Mouse (Mus musculus) yolk sac, embryonic 10.5 days (tissue): ENCODE results near the gene Pcsk2.

Experiments
- DNase-seq: peaks from one replicate; pipeline ENCODE4 v3.0.0-alpha.2; 2017; ENCODE audit warnings: low spot score

The Pcsk2 gene

GRCm38 (mm10) chr2:143545758-143546246 lies at the start of gene Pcsk2:
Gene Pcsk2, plus strand, starts transcription at chr2:143546156.
- DNase-seq, result peak; percentile 36

GRCm38 (mm10) chr2:143500845-143501244 lies 45.1 kb upstream of the Pcsk2 start:
- no peak for DNase-seq

GRCm38 (mm10) chr2:143501760-143502159 lies 44.2 kb upstream of the Pcsk2 start:
- DNase-seq, result no peak

GRCm38 (mm10) chr2:143502203-143502602 lies 43.8 kb upstream of the Pcsk2 start:
- DNase-seq, result no peak

GRCm38 (mm10) chr2:143536485-143536884 lies 9.5 kb upstream of the Pcsk2 start:
- peak; percentile 45 for DNase-seq

GRCm38 (mm10) chr2:143545299-143545751 lies 631 bp upstream of the Pcsk2 start:
- DNase-seq, result no peak

- peak; percentile 24 for DNase-seq
These were observed 656 bp downstream of the Pcsk2 start for GRCm38 (mm10) chr2:143546412-143547211.

GRCm38 (mm10) chr2:143547251-143548090 lies 1.5 kb downstream of the Pcsk2 start:
- DNase-seq, result no peak

GRCm38 (mm10) chr2:143560384-143560783 lies 14.4 kb downstream of the Pcsk2 start:
- no peak for DNase-seq

GRCm38 (mm10) chr2:143565062-143565461 lies 19.1 kb downstream of the Pcsk2 start:
- no peak for DNase-seq

- DNase-seq, result no peak
These were observed 20.0 kb downstream of the Pcsk2 start for GRCm38 (mm10) chr2:143565961-143566360.

- DNase-seq, result no peak
These were observed 39.4 kb downstream of the Pcsk2 start for GRCm38 (mm10) chr2:143585341-143585740.

- no peak for DNase-seq
These were observed 44.4 kb downstream of the Pcsk2 start for GRCm38 (mm10) chr2:143590398-143590797.

- no peak for DNase-seq
These were observed 57.1 kb downstream of the Pcsk2 start for GRCm38 (mm10) chr2:143603071-143603470.

- DNase-seq, result no peak
These were observed 58.0 kb downstream of the Pcsk2 start for GRCm38 (mm10) chr2:143603871-143604512.

- DNase-seq, result no peak
These were observed 64.7 kb downstream of the Pcsk2 start for GRCm38 (mm10) chr2:143610355-143611331.

- no peak for DNase-seq
These were observed 67.5 kb downstream of the Pcsk2 start for GRCm38 (mm10) chr2:143613466-143613865.

GRCm38 (mm10) chr2:143614775-143615174 lies 68.8 kb downstream of the Pcsk2 start:
- no peak for DNase-seq

GRCm38 (mm10) chr2:143620916-143621315 lies 75.0 kb downstream of the Pcsk2 start:
- no peak for DNase-seq

GRCm38 (mm10) chr2:143623916-143624315 lies 78.0 kb downstream of the Pcsk2 start:
- no peak for DNase-seq

- no peak for DNase-seq
These were observed 97.3 kb downstream of the Pcsk2 start for GRCm38 (mm10) chr2:143643305-143643704.
